Mouse (Mus musculus): ENCODE measurements around the gene Ruvbl1. TPM values are rescaled to one million over a fixed set of nuclear protein-coding genes. Genes with fewer than 3 reads are reported as not detected.

Ruvbl1 gene
- polyA plus RNA-seq, 1 experiment from 2014 or later: 140 TPM

DNA sequence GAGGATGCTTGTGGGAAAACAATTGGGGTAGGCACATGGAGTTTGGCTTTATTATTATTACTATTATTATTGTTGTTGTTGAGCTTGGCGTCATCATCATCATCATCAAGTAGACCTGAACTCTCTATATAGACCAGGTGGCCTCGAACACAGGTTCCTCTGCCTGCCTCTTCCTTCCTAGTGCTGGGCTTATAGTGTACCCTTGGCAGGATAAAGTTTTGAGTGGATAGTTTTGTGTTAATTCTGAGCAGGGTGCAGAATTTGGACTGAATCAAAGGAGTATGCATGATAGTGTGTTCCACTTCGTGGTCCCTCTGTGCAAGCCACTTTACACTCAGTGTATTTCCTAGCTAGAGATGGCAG is 35.2 kb downstream of the Ruvbl1 start:
- H3K4me1 ChIP-seq: 0 out of 2 replicates have a peak, but pooled peaks cover 8% of the 10 kb centered on the region
- 12% methylated on average over 3 of the region's 3 CpGs for WGBS
- peak; percentile 48; the same call in 1 of the 2 replicates for ATAC-seq
- H3K36me3 ChIP-seq (ENCODE audit: poor library complexity, severe bottlenecking): peaks cover 65% of the 10 kb centered on the region
- no peak overlapping the region for H3K27ac ChIP-seq
- H3K4me3 ChIP-seq: peak overlapping the region; percentile 57
- peak overlapping the region; percentile 78; the same call in 1 of the 2 replicates for H3K9ac ChIP-seq
- H3K9me3 ChIP-seq (replicated peaks): no peaks in the 10 kb centered on the region
- H3K27me3 ChIP-seq: no peaks in the 10 kb centered on the region
- peak overlapping the region; percentile 95 for H3K4me2 ChIP-seq

DNA sequence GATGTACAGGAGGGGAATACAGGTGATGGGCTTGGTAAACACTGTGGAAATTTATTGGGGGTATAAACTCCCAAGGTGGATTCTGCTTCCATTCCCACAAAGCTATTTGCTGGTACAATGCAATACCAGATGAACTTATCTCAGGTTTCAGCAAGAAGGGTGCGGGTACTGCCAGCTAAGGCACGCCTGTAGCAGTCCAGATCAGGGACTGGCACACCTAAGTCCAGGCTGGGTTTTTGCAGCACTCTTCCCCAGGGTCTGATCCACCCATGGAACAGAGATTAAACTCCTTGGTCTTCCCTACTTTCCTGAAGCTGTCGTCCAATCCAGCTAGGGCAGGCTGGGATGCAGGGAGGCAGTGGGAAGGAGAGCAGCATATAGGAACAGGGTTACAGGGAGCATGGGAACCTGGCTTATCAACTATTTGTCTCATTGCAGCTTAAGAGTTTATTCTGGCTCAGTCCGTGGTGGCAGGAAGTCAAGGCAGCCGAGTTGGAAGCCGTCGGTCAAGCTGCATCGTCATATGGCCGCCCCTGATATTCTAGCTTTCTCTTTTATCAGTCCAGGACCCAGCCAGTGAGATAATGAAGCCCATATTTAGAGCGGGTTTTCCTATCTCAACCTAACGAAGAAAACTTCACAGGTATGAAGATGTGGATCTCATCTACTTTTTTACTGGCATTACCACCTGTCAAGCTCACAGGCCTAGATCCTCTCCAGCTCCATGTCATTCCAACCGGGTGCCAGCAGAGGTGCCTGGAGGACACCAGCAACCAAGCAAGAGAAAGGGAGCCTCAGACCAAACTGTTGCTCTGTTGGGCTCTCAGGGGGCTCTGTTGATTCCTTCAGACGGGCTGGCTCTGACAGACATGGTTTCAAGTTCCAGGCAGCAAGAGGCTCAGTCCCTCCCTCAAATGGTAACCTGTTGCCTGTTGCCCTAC is 37.1 kb downstream of the Ruvbl1 start:
- no peak overlapping the region for H3K27ac ChIP-seq
- 0 out of 2 replicates have a peak, but pooled peaks cover 8% of the 10 kb centered on the region for H3K4me1 ChIP-seq
- H3K9me3 ChIP-seq (replicated peaks): no peaks in the 10 kb centered on the region
- H3K27me3 ChIP-seq: no peaks in the 10 kb centered on the region
- no peak overlapping the region for H3K4me2 ChIP-seq
- ATAC-seq: no peak
- 84% methylated on average over 13 of the region's 13 CpGs for WGBS
- H3K4me3 ChIP-seq: no peak overlapping the region
- no peak overlapping the region for H3K9ac ChIP-seq
- peaks cover 69% of the 10 kb centered on the region for H3K36me3 ChIP-seq (ENCODE audit: poor library complexity, severe bottlenecking)

DNA sequence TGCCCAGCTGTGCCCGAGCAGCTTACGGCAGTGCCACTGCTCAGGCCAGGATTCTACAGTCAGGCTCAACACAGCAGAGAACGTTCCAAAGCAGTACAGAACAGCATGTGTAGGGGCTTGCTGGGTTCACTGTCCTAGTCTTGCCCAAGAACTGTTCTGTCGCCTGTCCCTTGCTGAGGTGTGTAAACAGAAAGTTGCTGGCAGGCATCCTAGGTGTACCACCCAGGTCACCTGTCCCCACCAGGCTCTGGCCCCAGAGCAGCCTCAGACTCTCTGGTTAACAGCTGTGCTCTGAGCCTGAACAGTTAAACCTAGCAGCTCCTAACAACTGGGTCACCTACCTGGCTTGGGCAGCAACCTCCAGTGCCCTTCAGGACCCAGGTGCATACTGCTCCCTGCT is 37.8 kb downstream of the Ruvbl1 start:
- 0 out of 2 replicates have a peak, but pooled peaks cover 8% of the 10 kb centered on the region for H3K4me1 ChIP-seq
- H3K27me3 ChIP-seq: no peaks in the 10 kb centered on the region
- 92% methylated on average over 4 of the region's 4 CpGs for WGBS
- no peak overlapping the region for H3K4me3 ChIP-seq
- no peak overlapping the region for H3K27ac ChIP-seq
- peaks cover 70% of the 10 kb centered on the region for H3K36me3 ChIP-seq (ENCODE audit: poor library complexity, severe bottlenecking)
- no peak for ATAC-seq
- no peak overlapping the region for H3K9ac ChIP-seq
- H3K4me2 ChIP-seq: no peak overlapping the region
- H3K9me3 ChIP-seq (replicated peaks): no peaks in the 10 kb centered on the region

DNA sequence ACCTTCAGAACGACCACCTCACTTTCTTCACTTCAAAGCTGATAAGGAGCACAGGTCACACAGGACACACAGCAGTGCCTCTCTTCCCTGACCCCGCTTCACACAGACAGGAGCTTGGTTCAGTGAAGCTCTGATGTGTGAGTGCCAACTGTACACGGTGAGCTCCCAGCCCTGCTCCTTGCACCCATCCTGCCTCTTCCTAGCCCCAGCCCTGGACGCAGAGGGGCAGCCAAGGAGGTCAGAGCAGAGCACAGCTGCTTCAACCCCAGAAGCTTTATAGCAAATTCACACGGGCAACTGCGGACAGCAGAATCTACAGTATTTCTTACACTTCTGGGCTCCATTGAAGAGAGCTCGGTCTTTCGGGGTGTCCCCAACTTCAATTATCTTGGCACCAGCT is 48.8 kb downstream of the Ruvbl1 start:
- Histone ChIP-seq H3K4me2 (no peak overlapping the region), H3K9ac (no peak overlapping the region), H3K27ac (no peak overlapping the region), H3K36me3 (ENCODE audit: poor library complexity, severe bottlenecking) (peaks cover 75% of the 10 kb centered on the region), H3K4me1 (peaks cover 16% of the 10 kb centered on the region), H3K9me3 (replicated peaks) (no peaks in the 10 kb centered on the region), H3K27me3 (no peaks in the 10 kb centered on the region), H3K4me3 (no peak overlapping the region)
- 94% methylated on average over 8 of the region's 8 CpGs for WGBS
- ATAC-seq: no peak

DNA sequence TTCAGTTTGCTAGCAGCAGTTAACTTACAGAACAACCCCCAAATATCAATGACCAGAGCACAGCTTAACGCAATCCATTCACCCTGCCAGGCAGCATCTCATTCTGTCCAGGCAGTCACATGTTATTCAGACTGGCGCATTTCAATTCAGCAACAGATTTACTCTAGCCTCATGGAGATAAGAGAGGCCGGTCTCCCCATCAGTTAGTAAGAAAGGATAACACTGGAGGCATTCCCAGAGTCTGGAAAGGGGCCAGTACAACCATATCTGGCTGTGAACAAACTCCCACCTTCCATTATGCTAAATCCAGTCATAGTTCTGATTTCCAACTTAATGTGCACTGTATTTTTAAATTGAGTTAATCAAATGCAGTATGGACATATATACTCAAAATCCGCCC is 49.3 kb downstream of the Ruvbl1 start:
- no peak for ATAC-seq
- Histone ChIP-seq H3K27ac (no peak overlapping the region), H3K36me3 (ENCODE audit: poor library complexity, severe bottlenecking) (peaks cover 69% of the 10 kb centered on the region), H3K9ac (no peak overlapping the region), H3K4me1 (peaks cover 22% of the 10 kb centered on the region), H3K9me3 (replicated peaks) (no peaks in the 10 kb centered on the region), H3K27me3 (no peaks in the 10 kb centered on the region), H3K4me2 (no peak overlapping the region), H3K4me3 (no peak overlapping the region)
- 91% methylated on average over 4 of the region's 4 CpGs for WGBS

DNA sequence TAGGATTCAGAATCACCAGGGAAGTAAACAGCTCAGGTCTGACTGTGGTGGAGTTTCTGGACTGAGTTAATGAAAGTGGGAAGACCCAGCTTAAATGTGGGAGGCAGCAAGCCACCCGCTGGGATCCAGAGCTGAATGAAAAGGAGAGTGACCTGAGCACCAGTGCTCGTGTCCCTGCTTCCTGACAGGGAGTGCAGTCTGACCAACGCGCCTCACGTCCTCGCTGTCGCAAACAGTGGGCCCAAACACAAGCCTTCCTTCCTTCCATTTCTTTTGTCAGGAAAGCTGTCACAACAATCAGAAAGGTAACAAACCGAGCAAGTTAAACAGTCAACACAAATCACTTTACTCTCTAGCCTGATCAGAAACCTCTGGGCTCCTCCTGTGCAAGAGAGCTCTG is 50.8 kb downstream of the Ruvbl1 start:
- Histone ChIP-seq H3K27me3 (no peaks in the 10 kb centered on the region), H3K36me3 (ENCODE audit: poor library complexity, severe bottlenecking) (peaks cover 55% of the 10 kb centered on the region), H3K4me1 (peaks cover 26% of the 10 kb centered on the region), H3K4me3 (no peak overlapping the region), H3K4me2 (no peak overlapping the region), H3K27ac (no peak overlapping the region), H3K9ac (no peak overlapping the region), H3K9me3 (replicated peaks) (no peaks in the 10 kb centered on the region)
- ATAC-seq: no peak
- 82% methylated on average over 8 of the region's 8 CpGs for WGBS

DNA sequence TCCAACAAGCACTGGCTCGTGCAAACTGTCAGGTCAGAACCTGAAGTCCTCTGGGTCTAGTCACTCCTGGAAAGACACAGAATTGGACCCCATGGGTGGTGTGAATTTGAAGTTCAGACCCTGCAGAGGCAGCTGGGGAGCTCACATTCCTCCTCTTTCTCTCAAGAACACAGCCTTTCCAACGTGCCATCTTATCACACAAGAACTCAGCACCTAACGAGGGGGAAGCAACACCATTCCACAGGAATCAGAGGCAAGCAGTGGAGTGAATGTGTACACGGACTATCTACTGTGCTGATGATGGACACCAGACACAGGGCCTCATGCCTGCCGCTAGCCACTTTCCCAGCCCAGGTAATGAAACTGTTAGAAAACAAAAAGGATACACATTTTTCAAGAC is 51.5 kb downstream of the Ruvbl1 start:
- H3K4me2 ChIP-seq: peak overlapping the region; percentile 72
- H3K4me3 ChIP-seq: no peak overlapping the region
- peak overlapping the region; percentile 6; the same call in 1 of the 2 replicates for H3K9ac ChIP-seq
- no peaks in the 10 kb centered on the region for H3K9me3 ChIP-seq (replicated peaks)
- H3K36me3 ChIP-seq (ENCODE audit: poor library complexity, severe bottlenecking): peaks cover 48% of the 10 kb centered on the region
- H3K27me3 ChIP-seq: no peaks in the 10 kb centered on the region
- peaks cover 26% of the 10 kb centered on the region for H3K4me1 ChIP-seq
- 75% methylated on average over 5 of the region's 5 CpGs for WGBS
- ATAC-seq: no peak
- no peak overlapping the region for H3K27ac ChIP-seq

DNA sequence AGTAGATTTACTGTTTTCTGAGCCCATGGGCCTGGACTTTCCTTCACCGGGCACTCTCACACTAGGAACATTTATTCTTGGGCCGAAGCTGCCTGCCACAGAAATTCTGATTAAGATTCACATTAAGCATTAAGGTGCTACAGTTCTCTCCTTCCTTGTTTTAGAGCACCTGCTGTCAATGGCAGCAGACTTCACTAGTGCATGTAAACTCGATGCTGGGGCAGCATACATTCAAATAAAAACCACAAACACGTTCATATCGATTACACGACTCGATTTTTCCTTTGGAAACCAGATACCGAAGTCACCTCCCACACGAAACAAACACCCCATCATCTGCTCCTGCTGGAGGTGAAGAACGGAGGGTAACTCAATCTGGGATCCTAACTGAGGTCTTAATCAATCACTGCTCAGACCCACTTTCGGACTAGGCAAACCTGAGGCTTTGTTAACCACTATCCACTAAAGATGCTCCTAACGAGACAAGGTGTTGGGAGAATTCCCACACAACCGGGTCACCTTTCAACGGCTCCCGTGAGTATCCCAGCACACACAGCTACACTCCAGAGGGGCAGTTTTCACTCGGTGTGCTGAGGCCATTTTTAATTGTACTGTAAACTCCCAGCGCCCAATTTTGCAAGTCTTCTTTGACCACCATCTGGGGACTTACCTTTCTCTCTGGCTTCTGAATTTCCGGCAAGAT is 52.6 kb downstream of the Ruvbl1 start:
- H3K9ac ChIP-seq: peak overlapping the region; percentile 95

DNA sequence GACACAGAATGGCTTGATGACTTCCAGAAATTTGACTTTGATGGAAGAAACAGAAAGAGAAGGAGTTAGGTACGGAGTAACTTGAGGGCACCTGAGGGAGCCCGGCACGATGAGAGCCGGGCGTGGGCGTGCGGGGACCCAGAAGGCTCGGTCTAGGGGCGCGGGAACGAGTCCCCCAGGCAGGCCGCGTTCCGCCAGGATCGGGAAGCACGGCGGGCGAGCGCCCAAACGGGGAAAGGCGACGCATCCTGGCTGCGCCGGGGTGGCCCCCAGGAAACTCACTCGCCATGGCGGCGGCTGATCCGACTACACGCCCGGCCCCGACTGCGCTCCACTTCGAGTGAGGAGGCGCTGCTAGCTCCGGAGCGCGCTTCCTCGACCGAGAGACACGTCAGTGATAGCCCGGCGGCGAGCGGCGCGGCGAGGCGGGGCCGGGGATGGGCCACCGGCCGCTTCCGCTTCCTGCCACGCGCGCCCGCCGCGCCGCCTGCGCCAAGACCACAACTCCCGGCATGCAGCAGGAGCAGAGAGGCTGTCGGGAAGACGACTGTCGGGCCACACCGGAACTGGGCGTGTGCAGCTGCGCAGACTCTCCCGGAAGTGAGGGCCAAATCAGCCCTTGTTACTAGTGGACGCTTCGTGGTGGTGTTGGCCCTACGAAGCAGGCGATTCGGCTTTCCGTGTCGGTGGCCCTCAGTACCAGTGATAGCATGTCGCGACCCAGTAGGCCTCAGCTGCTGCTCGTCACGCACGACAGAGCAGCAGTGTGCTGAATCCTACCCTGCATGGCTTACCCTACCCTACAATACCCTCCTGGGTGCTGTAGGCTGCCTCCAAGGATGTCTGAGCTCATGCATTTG is 53.4 kb downstream of the Ruvbl1 start, which contains the start of gene Sec61a1:
Gene Sec61a1 (minus strand): TSS at position 502 of the 860 bp plus-strand sequence.
- H3K36me3 ChIP-seq (ENCODE audit: poor library complexity, severe bottlenecking): peaks cover 30% of the 10 kb centered on the region
- H3K4me1 ChIP-seq: peaks cover 26% of the 10 kb centered on the region
- peak within 1 kb of the TSS; percentile 95 for H3K9ac ChIP-seq
- H3K27me3 ChIP-seq: no peaks in the 10 kb centered on the region
- peak within 1 kb of the TSS; percentile 97 for H3K4me3 ChIP-seq
- WGBS: under 1% methylated on average over 76 of the region's 80 CpGs
- ATAC-seq: peak; percentile 99
- H3K4me2 ChIP-seq: peak within 1 kb of the TSS; percentile 72
- peak within 1 kb of the TSS; percentile 85 for H3K27ac ChIP-seq
- H3K9me3 ChIP-seq (replicated peaks): no peaks in the 10 kb centered on the region

More for the DNA sequence above, 52.6 kb downstream of the Ruvbl1 start:
- Histone ChIP-seq H3K27ac (peak overlapping the region; percentile 79; the same call in 1 of the 2 replicates), H3K4me2 (peak overlapping the region; percentile 72), H3K4me1 (peaks cover 26% of the 10 kb centered on the region), H3K27me3 (no peaks in the 10 kb centered on the region), H3K9me3 (replicated peaks) (no peaks in the 10 kb centered on the region), H3K36me3 (ENCODE audit: poor library complexity, severe bottlenecking) (peaks cover 36% of the 10 kb centered on the region), H3K4me3 (peak overlapping the region; percentile 97)
- 14% methylated on average over 18 of the region's 18 CpGs for WGBS
- ATAC-seq: no peak

DNA sequence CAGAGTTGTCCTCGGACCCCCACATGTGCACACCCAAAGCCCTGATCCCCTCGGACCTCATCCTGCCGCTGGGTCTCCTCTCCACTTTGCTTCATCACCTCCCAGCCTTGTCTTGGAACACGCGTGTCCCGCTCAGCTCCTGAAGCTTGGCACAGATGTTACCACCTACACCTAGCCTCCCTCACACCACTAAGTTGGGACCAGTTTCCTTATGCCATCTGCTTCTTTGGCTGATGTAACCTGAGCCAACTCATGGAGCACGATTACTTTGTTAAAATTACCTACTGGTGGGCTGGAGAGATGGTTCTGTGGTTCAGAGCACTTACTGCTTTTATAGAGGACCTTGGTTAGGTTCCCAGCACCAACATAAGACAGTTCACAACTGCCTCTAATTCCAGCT is 56.6 kb downstream of the Ruvbl1 start:
- Histone ChIP-seq H3K4me2 (no peak overlapping the region), H3K4me3 (no peak overlapping the region), H3K36me3 (ENCODE audit: poor library complexity, severe bottlenecking) (peaks cover under 1% of the 10 kb centered on the region; the same call in 1 of the 2 replicates), H3K9me3 (replicated peaks) (no peaks in the 10 kb centered on the region), H3K27ac (no peak overlapping the region), H3K9ac (no peak overlapping the region), H3K4me1 (peaks cover 22% of the 10 kb centered on the region), H3K27me3 (no peaks in the 10 kb centered on the region)
- WGBS: 83% methylated on average over 7 of the region's 7 CpGs
- ATAC-seq: no peak

DNA sequence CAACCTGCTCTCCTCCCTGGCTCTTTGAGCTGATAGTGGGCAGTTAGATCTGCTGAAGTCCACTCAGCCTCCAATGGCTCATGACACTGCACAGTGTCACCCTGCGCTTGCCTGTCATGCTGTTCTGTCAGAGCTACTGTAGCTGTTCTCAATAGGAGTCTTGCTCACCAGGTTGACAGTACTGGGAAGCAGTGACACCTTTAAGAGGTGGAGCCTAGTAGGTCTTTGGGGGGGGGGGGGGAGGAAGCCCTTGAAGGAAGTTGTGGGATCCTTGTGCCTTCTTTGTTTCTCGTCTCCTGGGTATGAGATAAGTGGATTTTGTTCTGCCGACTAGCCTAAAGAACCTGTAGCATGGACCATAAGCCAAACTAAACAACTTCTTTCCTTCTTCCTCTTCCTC is 57.4 kb downstream of the Ruvbl1 start:
- Histone ChIP-seq H3K4me1 (peaks cover 14% of the 10 kb centered on the region), H3K36me3 (ENCODE audit: poor library complexity, severe bottlenecking) (no peaks in the 10 kb centered on the region), H3K27ac (no peak overlapping the region), H3K9me3 (replicated peaks) (no peaks in the 10 kb centered on the region), H3K4me3 (no peak overlapping the region), H3K4me2 (no peak overlapping the region), H3K27me3 (no peaks in the 10 kb centered on the region), H3K9ac (no peak overlapping the region)
- WGBS: 65% methylated on average over 3 of the region's 3 CpGs
- ATAC-seq: no peak
